Mouse (Mus musculus) left cerebral cortex, adult 18-20 months (tissue): Measurements from ENCODE around the gene Csnk1g2. TPM values are rescaled to one million over a fixed set of nuclear protein-coding genes. Genes with fewer than 3 reads are reported as not detected.
"Not testable (repeated sequence)": the region's sequence is repeated elsewhere in the genome, so short reads cannot be mapped to it uniquely, and the experiment has no call there.

Experiments used
- DNase-seq, 2 experiments: peaks; one replicate each; pipeline ENCODE4 v3.0.0; 2021 to 2022; ENCODE audit warnings: low spot score in 2 of 2, mixed read lengths in 1 of 2
- total RNA-seq, 2 experiments: library from RNA; stranded (reverse); gene quantifications; 2 replicates each; pipeline ENCODE4 v1.2.3; 2021

Gene Csnk1g2
- total RNA-seq, 2 experiments from 2014 or later, result 253 to 267 TPM

- DNase-seq, result no peak
Measured at GRCm38 (mm10) chr10:80596318-80596717, 26.3 kb upstream of the Csnk1g2 start.

- DNase-seq, result peak; percentile 95 to 96
Measured at GRCm38 (mm10) chr10:80602698-80603325, 19.8 kb upstream of the Csnk1g2 start, which contains the start of the genes Scamp4 and Adat3. Scamp4 (plus strand) TSS chr10:80602872. Adat3 (plus strand) TSS chr10:80602880.

GRCm38 (mm10) chr10:80603364-80603763 lies 19.3 kb upstream of the Csnk1g2 start:
- no peak for DNase-seq

- no peak for DNase-seq
Measured at GRCm38 (mm10) chr10:80604001-80604509, 18.6 kb upstream of the Csnk1g2 start.

GRCm38 (mm10) chr10:80604988-80605387 lies 17.6 kb upstream of the Csnk1g2 start:
- no peak for DNase-seq

GRCm38 (mm10) chr10:80605721-80606120 lies 16.9 kb upstream of the Csnk1g2 start, which contains the start of gene Gm49322:
Gm49322 (plus strand) TSS chr10:80606021.
- not testable (repeated sequence) for DNase-seq

GRCm38 (mm10) chr10:80606306-80606705 lies 16.3 kb upstream of the Csnk1g2 start:
- DNase-seq, result no peak

- DNase-seq, result no peak
Measured at GRCm38 (mm10) chr10:80606737-80607350, 15.8 kb upstream of the Csnk1g2 start.

GRCm38 (mm10) chr10:80608435-80608834 lies 14.2 kb upstream of the Csnk1g2 start:
- DNase-seq, result no peak

GRCm38 (mm10) chr10:80609269-80609924 lies 13.2 kb upstream of the Csnk1g2 start:
- DNase-seq, result no peak

- DNase-seq, result no peak
Measured at GRCm38 (mm10) chr10:80610116-80610785, 12.4 kb upstream of the Csnk1g2 start.

- peak in 1 of 2 experiments; percentile 44 for DNase-seq
Measured at GRCm38 (mm10) chr10:80611024-80611423, 11.6 kb upstream of the Csnk1g2 start.

- no peak for DNase-seq
Measured at GRCm38 (mm10) chr10:80611905-80612304, 10.7 kb upstream of the Csnk1g2 start.

GRCm38 (mm10) chr10:80613821-80614220 lies 8.8 kb upstream of the Csnk1g2 start:
- no peak for DNase-seq

- no peak for DNase-seq
Measured at GRCm38 (mm10) chr10:80614351-80614750, 8.3 kb upstream of the Csnk1g2 start.

GRCm38 (mm10) chr10:80618181-80618580 lies 4.5 kb upstream of the Csnk1g2 start:
- DNase-seq, result no peak

- no peak for DNase-seq
Measured at GRCm38 (mm10) chr10:80619465-80620244, 3.0 kb upstream of the Csnk1g2 start.

GRCm38 (mm10) chr10:80620365-80620764 lies 2.3 kb upstream of the Csnk1g2 start:
- DNase-seq, result no peak

GRCm38 (mm10) chr10:80620796-80621689 lies 1.6 kb upstream of the Csnk1g2 start:
- no peak for DNase-seq

- no peak for DNase-seq
Measured at GRCm38 (mm10) chr10:80621690-80621939, 1.0 kb upstream of the Csnk1g2 start.
